Mouse (Mus musculus) liver, adult 2 months (tissue): Measurements from ENCODE around the gene Srsf10.

Experiments used
- CTCF ChIP-seq: fragments of 200-500 bp; IDR thresholded peaks from 2 replicates; pipeline ENCODE4 v1.5.1; 2011; ENCODE audit warnings: low read depth, low read length, control low read depth
- POLR2A ChIP-seq: fragments of 200-500 bp; IDR thresholded peaks from 2 replicates; pipeline ENCODE4 v1.6.1; 2011; ENCODE audit warnings: low read length, control low read depth; ENCODE audit not compliant: insufficient read depth; ENCODE audit errors: extremely low read depth

DNA sequence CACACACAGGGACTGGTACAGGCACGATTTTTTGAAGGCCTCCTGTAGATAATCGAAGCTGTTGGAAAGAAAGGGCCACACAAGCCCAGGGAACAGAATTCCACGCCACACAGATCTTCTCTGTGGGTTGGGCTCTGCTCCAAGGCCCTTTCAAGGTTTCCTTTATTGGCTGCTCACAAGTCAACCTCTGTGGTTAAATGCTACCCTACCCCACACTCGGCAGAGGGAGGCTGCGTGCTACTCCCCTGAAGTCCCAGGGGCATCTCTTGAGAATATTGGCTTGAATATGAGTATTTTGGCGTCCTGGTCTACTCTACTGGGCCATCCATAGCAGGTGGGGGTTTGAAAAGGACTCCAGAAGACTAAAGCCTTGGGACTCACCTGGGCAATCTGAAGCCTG lies 40.6 kb downstream of the Srsf10 start:
- TF ChIP-seq POLR2A (no peak), CTCF (no peak)
